Mouse (Mus musculus) heart, adult 2 months (tissue): ENCODE measurements around the gene Popdc2. TPM values are rescaled to one million over a fixed set of nuclear protein-coding genes. Genes with fewer than 3 reads are reported as not detected.

ENCODE experiments used
- DNase-seq, 2 experiments: peaks; one replicate each; pipeline ENCODE4 v3.0.0; 2021
- H3K27ac ChIP-seq: fragments of 200-600 bp; 2 replicates; pipeline ENCODE4 v1.8.1; 2022
- H3K27me3 ChIP-seq: fragments of 200-500 bp; 2 replicates; pipeline ENCODE4 v1.6.1; 2012; ENCODE audit warnings: mild to moderate bottlenecking, low read length, inconsistent platforms, mixed read lengths; ENCODE audit not compliant: control insufficient read depth, insufficient read depth
- H3K36me3 ChIP-seq: fragments of 200-500 bp; 2 replicates; pipeline ENCODE4 v1.6.1; 2012; ENCODE audit warnings: low read length, inconsistent platforms; ENCODE audit not compliant: control insufficient read depth, insufficient read depth
- H3K4me1 ChIP-seq: fragments of 200-500 bp; 2 replicates; pipeline ENCODE4 v1.6.1; 2011; ENCODE audit warnings: low read length; ENCODE audit not compliant: control insufficient read depth, insufficient read depth
- H3K4me3 ChIP-seq: fragments of 200-600 bp; 2 replicates; pipeline ENCODE4 v1.8.1; 2022
- H3K79me2 ChIP-seq: fragments of 200-500 bp; replicated peaks from 2 replicates; pipeline ENCODE4 v1.6.1; 2012; ENCODE audit warnings: mild to moderate bottlenecking, inconsistent platforms, low read length, moderate library complexity, mixed read lengths; ENCODE audit not compliant: control insufficient read depth, insufficient read depth
- H3K9ac ChIP-seq: fragments of 200-500 bp; 2 replicates; pipeline ENCODE4 v1.6.1; 2012; ENCODE audit warnings: low read depth, mild to moderate bottlenecking, control low read depth, inconsistent platforms, low read length, mixed read lengths
- CTCF ChIP-seq: fragments of 200-600 bp; IDR thresholded peaks from 2 replicates; pipeline ENCODE4 v1.8.1; 2022; ENCODE audit warnings: antibody characterized with exemption, mild to moderate bottlenecking, moderate library complexity
- EP300 ChIP-seq: fragments of 200-500 bp; IDR thresholded peaks from 2 replicates; pipeline ENCODE4 v1.6.1; 2011; ENCODE audit warnings: low read depth, low read length, control low read depth; ENCODE audit not compliant: insufficient read depth
- POLR2A ChIP-seq: fragments of 200-500 bp; IDR thresholded peaks from 2 replicates; pipeline ENCODE4 v1.6.1; 2011; ENCODE audit warnings: mild to moderate bottlenecking, low read depth, low read length, control low read depth; ENCODE audit not compliant: insufficient read depth
- WGBS: fragments of 180-500 bp; shearing (Covaris S2); methylation state at CpG from one replicate; pipeline ENCODE4 v1.1.7; 2018; 5-methylcytosine and 5-hydroxymethylcytosine counted together
- intact Hi-C: fragments of 180-260 bp; cut with DNase I; formaldehyde crosslinking; loops from one replicate; pipeline ENCODE4 v1.15.1; 2025
- polyA plus RNA-seq: library from polyadenylated mRNA; depleted of rRNA; stranded (reverse); fragments of >200 nt; gene quantifications from 2 replicates; pipeline ENCODE4 v1.2.3, GENCODE M21; 2012; rRNA removed
- total RNA-seq, 2 experiments: library from RNA; stranded (reverse); gene quantifications; 2 replicates each; pipeline ENCODE4 v1.2.3; 2021

The Popdc2 gene
- total and polyA plus RNA-seq, 3 experiments, result 462 to 695 (median 476) TPM

GRCm38 (mm10) chr16:38408416-38408815 lies 46.4 kb downstream of the Popdc2 start:
- 95% methylated on average over 8 of the region's 8 CpGs for WGBS
- TF ChIP-seq EP300 (no peak), POLR2A (no peak), CTCF (no peak)
- Histone ChIP-seq H3K4me3 (no peak overlapping the region), H3K9ac (no peak overlapping the region), H3K4me1 (no peaks in the 10 kb centered on the region), H3K27ac (no peak overlapping the region), H3K36me3 (no peaks in the 10 kb centered on the region), H3K27me3 (no peaks in the 10 kb centered on the region), H3K79me2 (no peaks in the 10 kb centered on the region)
- DNase-seq, result no peak
- intact Hi-C loops, result no loop called here

- no peaks in the 10 kb centered on the region for H3K4me1 ChIP-seq
- no peaks in the 10 kb centered on the region for H3K79me2 ChIP-seq
- H3K36me3 ChIP-seq, result no peaks in the 10 kb centered on the region
- H3K27me3 ChIP-seq, result no peaks in the 10 kb centered on the region
- WGBS, result 81% methylated on average over 7 of the region's 7 CpGs
- intact Hi-C loops, result no loop called here
- TF ChIP-seq POLR2A (no peak), EP300 (no peak), CTCF (no peak)
- H3K4me3 ChIP-seq, result no peak overlapping the region
- no peak overlapping the region for H3K9ac ChIP-seq
- DNase-seq, result no peak
- H3K27ac ChIP-seq, result no peak overlapping the region
Measured at GRCm38 (mm10) chr16:38414953-38415352, 52.9 kb downstream of the Popdc2 start.

GRCm38 (mm10) chr16:38425374-38425773 lies 63.4 kb downstream of the Popdc2 start:
- TF ChIP-seq CTCF (no peak), EP300 (no peak)
- no peak overlapping the region for H3K9ac ChIP-seq
- no peak for DNase-seq
- 65% methylated on average over 2 of the region's 2 CpGs for WGBS
- H3K4me3 ChIP-seq, result no peak overlapping the region
- no peaks in the 10 kb centered on the region for H3K27me3 ChIP-seq
- no peak overlapping the region for H3K27ac ChIP-seq
- no peaks in the 10 kb centered on the region for H3K79me2 ChIP-seq
- no peaks in the 10 kb centered on the region for H3K4me1 ChIP-seq
- no peaks in the 10 kb centered on the region for H3K36me3 ChIP-seq
- intact Hi-C loops, result no loop called here

- no peaks in the 10 kb centered on the region for H3K36me3 ChIP-seq
- H3K79me2 ChIP-seq, result no peaks in the 10 kb centered on the region
- intact Hi-C loops, result no loop called here
- no peak overlapping the region for H3K27ac ChIP-seq
- H3K4me1 ChIP-seq, result no peaks in the 10 kb centered on the region
- no peak overlapping the region for H3K4me3 ChIP-seq
- WGBS, result 89% methylated on average over 1 of the region's 1 CpGs
- H3K9ac ChIP-seq, result no peak overlapping the region
- no peak for DNase-seq
- no peak for TF ChIP-seq POLR2A
- TF ChIP-seq EP300, result no peak
- TF ChIP-seq CTCF, result no peak
- no peaks in the 10 kb centered on the region for H3K27me3 ChIP-seq
Measured at GRCm38 (mm10) chr16:38425799-38426198, 63.8 kb downstream of the Popdc2 start.

Other genes starting within 250 kb of the Popdc2 start
- not detected for gene Nr1i2, start 67.4 kb upstream of the Popdc2 start, total RNA-seq
- gene Nr1i2, start 67.4 kb upstream of the Popdc2 start, polyA plus RNA-seq, result 0.15 TPM in 1 of 2 replicates, not detected in the other
- not detected for gene Maats1, start 20.1 kb upstream of the Popdc2 start, total RNA-seq
- 0.20 TPM in 1 of 2 replicates, not detected in the other for gene Maats1, start 20.1 kb upstream of the Popdc2 start, polyA plus RNA-seq
- gene Cox17, start 15.2 kb upstream of the Popdc2 start, total RNA-seq, result 100 to 1,000 TPM; 295 to 358 TPM
- gene Cox17, start 15.2 kb upstream of the Popdc2 start, polyA plus RNA-seq, result 190 and 221 TPM in 2 replicates
- not detected for gene Gm21987, start 15.2 kb upstream of the Popdc2 start, total RNA-seq
- not detected in 2 replicates for gene Gm21987, start 15.2 kb upstream of the Popdc2 start, polyA plus RNA-seq
- 1 to 10 TPM; 6.8 to 8.8 TPM for gene Pla1a, start 70.9 kb downstream of the Popdc2 start, total RNA-seq
- gene Pla1a, start 70.9 kb downstream of the Popdc2 start, polyA plus RNA-seq, result 9.6 and 13.6 TPM in 2 replicates
- gene Adprh, start 90.5 kb downstream of the Popdc2 start, total RNA-seq, result 10 to 100 TPM; 23.4 to 25.2 TPM
- gene Adprh, start 90.5 kb downstream of the Popdc2 start, polyA plus RNA-seq, result 21.0 and 27.9 TPM in 2 replicates
- under 1 TPM; 0.86 to 0.89 TPM for gene Cd80, start 93.4 kb downstream of the Popdc2 start, total RNA-seq
- 0.59 and 0.88 TPM in 2 replicates for gene Cd80, start 93.4 kb downstream of the Popdc2 start, polyA plus RNA-seq
- 10 to 100 TPM; 60.4 to 66.1 TPM for gene Timmdc1, start 160.5 kb downstream of the Popdc2 start, total RNA-seq
- gene Timmdc1, start 160.5 kb downstream of the Popdc2 start, polyA plus RNA-seq, result 22.2 and 27.0 TPM in 2 replicates
- 10 to 100 TPM; 10.8 to 11.0 TPM for gene Poglut1, start 188.0 kb downstream of the Popdc2 start, total RNA-seq
- gene Poglut1, start 188.0 kb downstream of the Popdc2 start, polyA plus RNA-seq, result 12.9 and 18.0 TPM in 2 replicates
- 10 to 100 TPM; 18.3 to 21.8 TPM for gene Tmem39a, start 196.5 kb downstream of the Popdc2 start, total RNA-seq
- gene Tmem39a, start 196.5 kb downstream of the Popdc2 start, polyA plus RNA-seq, result 45.3 and 65.2 TPM in 2 replicates